Mouse (Mus musculus) heart, embryonic 14.5 days (tissue): Measurements from ENCODE around the gene Slc9b2. TPM values are rescaled to one million over a fixed set of nuclear protein-coding genes. Genes with fewer than 3 reads are reported as not detected.
A peak's percentile ranks its signal among the peaks of the same experiment; 100 is the strongest.

Experiments
- ATAC-seq: fragments of 200-750 bp; cut with Nextera tagmentation; 2 replicates; pipeline ENCODE4 v1.8.0; 2017; ENCODE audit warnings: low read depth, moderate TSS enrichment; ENCODE audit not compliant: insufficient number of reproducible peaks, insufficient read depth, low FRiP score
- H3K27ac ChIP-seq, 2 experiments: fragments of 200-500 bp in 1 of 2; fragments of 300-500 bp in 1 of 2; sonication (generic) in 1 of 2; replicated peaks in 1 of 2; 2 replicates each; pipeline ENCODE4 v1.5.1; 2012 to 2014; ENCODE audit warnings: low read depth in 2 of 2, low read length in 2 of 2, control low read depth in 1 of 2, mild to moderate bottlenecking in 1 of 2, mixed read lengths in 1 of 2; ENCODE audit not compliant: control insufficient read depth in 1 of 2, insufficient read depth in 1 of 2
- H3K27me3 ChIP-seq: fragments of 300-500 bp; sonication (generic); 2 replicates; pipeline ENCODE4 v1.6.1; 2014; ENCODE audit warnings: mild to moderate bottlenecking, low read length, control low read depth; ENCODE audit not compliant: control insufficient read depth, insufficient read depth
- H3K36me3 ChIP-seq: fragments of 300-500 bp; sonication (generic); 2 replicates; pipeline ENCODE4 v1.6.1; 2014; ENCODE audit warnings: mild to moderate bottlenecking, control low read depth, low read length, mixed read lengths; ENCODE audit not compliant: control insufficient read depth, insufficient read depth
- H3K4me1 ChIP-seq, 2 experiments: fragments of 200-500 bp in 1 of 2; fragments of 300-500 bp in 1 of 2; sonication (generic) in 1 of 2; 2 replicates each; pipeline ENCODE4 v1.6.1; 2012 to 2014; ENCODE audit warnings: low read length in 2 of 2, control low read depth in 1 of 2, mixed read lengths in 1 of 2; ENCODE audit not compliant: control insufficient read depth in 2 of 2, insufficient read depth in 2 of 2
- H3K4me2 ChIP-seq: fragments of 300-500 bp; sonication (generic); 2 replicates; pipeline ENCODE4 v1.6.1; 2014; ENCODE audit warnings: mild to moderate bottlenecking, low read length
- H3K4me3 ChIP-seq, 2 experiments: fragments of 200-500 bp in 1 of 2; fragments of 300-500 bp in 1 of 2; sonication (generic) in 1 of 2; 2 replicates each; pipeline ENCODE4 v1.5.1; 2012 to 2014; ENCODE audit warnings: low read length in 2 of 2, mild to moderate bottlenecking in 2 of 2, control low read depth in 1 of 2, low read depth in 1 of 2, moderate library complexity in 1 of 2; ENCODE audit not compliant: control insufficient read depth in 1 of 2, insufficient read depth in 1 of 2
- H3K9ac ChIP-seq: fragments of 300-500 bp; sonication (generic); 2 replicates; pipeline ENCODE4 v1.6.1; 2014; ENCODE audit warnings: mild to moderate bottlenecking, low read length
- H3K9me3 ChIP-seq: fragments of 300-500 bp; sonication (generic); 2 replicates; pipeline ENCODE4 v1.6.1; 2016; ENCODE audit warnings: low read length, control low read depth; ENCODE audit not compliant: control insufficient read depth
- WGBS: fragments of 180-500 bp; shearing (Covaris S2); extraction: QIAGEN DNeasy Blood & Tissue Kit; methylation state at CpG from one replicate; pipeline ENCODE4 v1.1.7; 2014; 5-methylcytosine and 5-hydroxymethylcytosine counted together
- polyA plus RNA-seq: library from polyadenylated mRNA; unstranded; fragments of >200 nt; fragmentation: Nextera tagmentation; extraction: Ambion mirVana; gene quantifications from 2 replicates; pipeline ENCODE4 v1.2.1, GENCODE M21; 2014

Slc9b2 gene
- polyA plus RNA-seq, 1 experiment from 2014 or later, result 0.51 TPM

DNA sequence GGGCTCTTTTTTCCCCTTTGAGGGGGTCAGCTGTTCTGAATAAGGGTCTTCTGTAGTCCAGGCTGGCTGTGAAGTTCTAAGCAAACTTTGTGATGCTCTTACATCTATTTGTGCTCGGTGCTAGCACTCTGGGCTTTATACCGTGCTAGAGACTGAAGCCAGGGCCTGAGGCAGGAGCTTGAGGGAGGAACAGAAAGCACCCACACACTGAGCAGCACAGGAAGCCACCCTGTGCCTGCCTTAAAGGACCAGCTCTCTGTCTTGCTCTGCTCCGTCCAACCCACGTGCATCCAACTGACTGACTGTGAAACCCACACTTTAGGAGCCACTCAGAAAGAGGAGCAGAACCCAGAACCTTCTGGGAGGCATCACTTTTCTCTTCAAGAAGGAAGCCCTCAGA is 27.3 kb upstream of the Slc9b2 start:
- H3K9ac ChIP-seq, result no peak overlapping the region
- no peak overlapping the region for H3K4me2 ChIP-seq
- H3K4me3 ChIP-seq, result no peak overlapping the region
- no peaks in the 10 kb centered on the region for H3K4me1 ChIP-seq
- H3K9me3 ChIP-seq, result no peaks in the 10 kb centered on the region
- WGBS, result 81% methylated on average over 4 of the region's 4 CpGs
- H3K27ac ChIP-seq, result no peak overlapping the region
- no peaks in the 10 kb centered on the region for H3K36me3 ChIP-seq
- no peak for ATAC-seq
- no peaks in the 10 kb centered on the region for H3K27me3 ChIP-seq

DNA sequence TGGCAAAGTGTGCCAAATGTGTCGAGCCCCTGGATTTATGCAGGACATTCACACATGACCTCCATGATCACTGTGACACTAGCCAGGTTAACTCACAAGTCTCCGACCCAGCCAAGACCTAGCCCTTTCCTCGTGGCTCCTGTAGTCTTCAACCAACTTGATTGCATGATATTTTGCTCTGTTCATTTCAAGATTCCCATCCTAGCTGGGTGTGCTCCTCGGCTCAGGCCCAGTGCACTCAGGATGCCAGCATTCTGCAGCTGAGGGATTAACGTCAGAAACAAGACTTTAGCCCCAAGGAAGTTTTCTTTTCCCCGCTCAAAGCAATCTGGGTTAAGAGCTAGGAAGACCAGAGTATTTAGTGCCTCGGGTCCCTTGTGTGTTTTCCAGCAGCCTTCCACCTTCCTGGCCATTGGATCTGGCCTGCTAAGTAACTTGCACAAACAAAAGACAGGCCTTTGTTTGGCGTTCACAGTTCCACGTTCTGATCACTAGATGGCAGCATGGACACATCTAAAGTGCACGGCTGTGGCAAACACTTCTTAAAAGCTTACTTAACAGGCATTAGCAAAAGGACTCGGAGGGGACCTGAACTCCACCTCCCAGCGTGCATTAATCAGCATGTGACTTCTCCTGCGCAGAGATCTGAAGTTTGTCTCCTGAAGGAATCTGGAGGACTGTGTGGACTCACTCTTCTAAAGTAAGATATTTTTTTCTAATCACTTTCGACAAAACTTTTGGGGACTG is 26.7 kb upstream of the Slc9b2 start, which contains the start of gene Bdh2:
Gene Bdh2, plus strand, starts transcription at position 553 of the 747 bp plus-strand sequence.
- WGBS, result 25% methylated on average over 14 of the region's 14 CpGs
- H3K4me3 ChIP-seq, result peak within 1 kb of the TSS in 1 of 2 experiments; percentile 2; a peak in 1 of 4 replicates
- ATAC-seq, result no peak
- H3K27ac ChIP-seq, result no peak within 1 kb of the TSS
- no peaks in the 10 kb centered on the region for H3K27me3 ChIP-seq
- no peaks in the 10 kb centered on the region for H3K4me1 ChIP-seq
- no peaks in the 10 kb centered on the region for H3K36me3 ChIP-seq
- H3K4me2 ChIP-seq, result peak within 1 kb of the TSS; percentile 35
- H3K9ac ChIP-seq, result 0 out of 2 replicates have a peak within 1 kb of the TSS, but pooled peaks have one; percentile 25
- no peaks in the 10 kb centered on the region for H3K9me3 ChIP-seq

DNA sequence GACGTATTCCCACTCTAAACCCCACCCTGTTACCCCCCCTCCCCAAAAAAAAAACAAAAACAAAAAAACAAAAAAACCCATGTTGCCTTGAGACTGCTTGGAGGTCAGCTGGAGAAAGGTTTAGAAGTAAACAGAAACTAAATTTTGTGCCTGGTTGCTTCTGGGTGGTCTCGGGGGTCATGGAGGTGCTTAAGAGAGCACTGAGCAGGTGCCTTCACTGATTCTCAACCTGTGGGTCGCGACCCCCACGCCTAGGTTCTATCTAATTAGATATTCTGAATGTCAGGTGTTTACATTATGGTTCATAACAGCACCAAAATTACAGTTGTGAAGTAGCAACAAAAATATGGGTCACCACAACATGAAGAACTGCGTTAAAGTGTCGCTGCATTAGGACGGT is 25.8 kb upstream of the Slc9b2 start:
- no peaks in the 10 kb centered on the region for H3K36me3 ChIP-seq
- 84% methylated on average over 8 of the region's 8 CpGs for WGBS

DNA sequence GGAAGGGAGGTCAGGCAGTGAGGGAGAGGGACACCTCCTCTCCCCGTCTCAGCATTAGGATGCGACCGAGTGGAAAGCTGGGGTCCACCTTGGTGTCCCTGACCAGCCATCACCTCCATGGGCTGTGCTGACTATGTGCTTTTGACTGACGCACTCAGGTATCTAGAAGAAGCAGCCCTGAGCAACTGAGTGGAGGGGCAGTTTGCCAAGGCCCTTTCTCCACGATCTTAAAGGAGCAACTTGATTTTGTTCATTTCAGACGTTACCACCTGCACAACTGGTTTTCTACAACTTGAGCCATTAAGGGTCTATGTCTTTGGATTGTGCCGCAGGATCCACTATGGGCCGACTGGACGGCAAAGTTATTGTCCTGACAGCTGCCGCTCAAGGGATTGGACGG is 22.2 kb upstream of the Slc9b2 start:
- Histone ChIP-seq H3K4me2 (no peak overlapping the region), H3K4me3 (no peak overlapping the region), H3K4me1 (no peaks in the 10 kb centered on the region), H3K9me3 (no peaks in the 10 kb centered on the region), H3K9ac (no peak overlapping the region), H3K27ac (no peak overlapping the region), H3K36me3 (no peaks in the 10 kb centered on the region), H3K27me3 (no peaks in the 10 kb centered on the region)
- WGBS, result 83% methylated on average over 11 of the region's 11 CpGs
- ATAC-seq, result no peak

More for the DNA sequence above, 25.8 kb upstream of the Slc9b2 start:
- Histone ChIP-seq H3K27me3 (no peaks in the 10 kb centered on the region), H3K4me1 (no peaks in the 10 kb centered on the region), H3K4me3 (no peak overlapping the region), H3K9ac (no peak overlapping the region), H3K9me3 (no peaks in the 10 kb centered on the region), H3K27ac (no peak overlapping the region), H3K4me2 (no peak overlapping the region)
- no peak for ATAC-seq

DNA sequence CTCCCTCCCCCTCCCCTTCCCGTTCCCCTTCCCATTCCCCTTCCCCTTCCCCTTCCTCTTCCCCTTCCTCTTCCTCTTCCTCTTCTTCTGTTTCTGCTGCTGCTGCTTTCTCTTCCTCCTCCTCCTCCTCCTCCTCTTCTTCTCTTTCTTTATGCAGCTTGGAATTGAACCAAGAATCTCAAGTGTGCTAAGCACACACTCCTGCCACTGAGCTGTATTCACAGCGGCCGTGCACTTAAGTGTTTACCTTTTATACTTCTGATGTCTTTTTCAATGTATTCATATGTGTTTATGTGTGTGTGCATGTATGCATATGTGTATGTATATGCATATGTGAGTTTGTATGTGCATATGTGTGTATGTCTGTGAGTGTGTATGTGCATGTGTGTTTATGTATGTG is 21.7 kb upstream of the Slc9b2 start:
- H3K4me3 ChIP-seq, result no peak overlapping the region

DNA sequence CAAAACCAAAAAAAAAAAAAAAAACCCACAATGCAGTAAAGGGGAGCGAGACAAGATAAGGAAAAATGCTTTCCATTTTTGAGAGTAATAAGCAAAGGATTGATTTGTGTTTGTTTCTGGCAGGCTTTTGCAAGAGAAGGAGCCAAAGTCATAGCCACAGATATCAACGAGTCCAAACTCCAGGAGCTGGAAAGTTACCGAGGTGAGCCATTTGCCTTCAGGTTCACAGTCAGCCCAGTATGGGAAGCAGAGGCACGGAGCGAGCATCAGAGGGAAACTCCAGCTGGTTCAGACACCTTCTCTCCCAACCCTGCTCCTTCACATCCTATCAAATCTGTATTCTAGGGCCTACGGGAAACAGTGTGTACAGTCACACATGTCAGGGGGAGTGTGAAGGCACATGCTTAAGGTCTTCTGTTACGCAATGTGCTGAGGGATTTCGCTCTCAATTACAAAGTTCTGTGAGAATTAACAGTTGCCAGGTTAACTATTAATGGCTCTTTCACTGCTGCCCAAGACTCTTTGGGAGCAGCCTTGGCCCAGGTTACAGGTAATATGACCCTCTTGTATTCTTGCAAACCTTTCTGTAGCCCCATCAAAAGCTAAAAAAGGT is 19.3 kb upstream of the Slc9b2 start:
- no peak overlapping the region for H3K27ac ChIP-seq
- H3K27me3 ChIP-seq, result no peaks in the 10 kb centered on the region
- no peaks in the 10 kb centered on the region for H3K4me1 ChIP-seq
- no peak overlapping the region for H3K9ac ChIP-seq
- H3K4me2 ChIP-seq, result no peak overlapping the region
- no peaks in the 10 kb centered on the region for H3K9me3 ChIP-seq
- no peaks in the 10 kb centered on the region for H3K36me3 ChIP-seq
- 77% methylated on average over 8 of the region's 8 CpGs for WGBS
- ATAC-seq, result no peak
- no peak overlapping the region for H3K4me3 ChIP-seq

More for the DNA sequence above, 21.7 kb upstream of the Slc9b2 start:
- Histone ChIP-seq H3K4me2 (no peak overlapping the region), H3K4me1 (no peaks in the 10 kb centered on the region), H3K36me3 (no peaks in the 10 kb centered on the region), H3K9ac (no peak overlapping the region), H3K9me3 (no peaks in the 10 kb centered on the region), H3K27ac (no peak overlapping the region), H3K27me3 (no peaks in the 10 kb centered on the region)
- whole genome bisulfite sequencing, result 53% methylated on average over 3 of the region's 3 CpGs
- no peak for ATAC-seq

DNA sequence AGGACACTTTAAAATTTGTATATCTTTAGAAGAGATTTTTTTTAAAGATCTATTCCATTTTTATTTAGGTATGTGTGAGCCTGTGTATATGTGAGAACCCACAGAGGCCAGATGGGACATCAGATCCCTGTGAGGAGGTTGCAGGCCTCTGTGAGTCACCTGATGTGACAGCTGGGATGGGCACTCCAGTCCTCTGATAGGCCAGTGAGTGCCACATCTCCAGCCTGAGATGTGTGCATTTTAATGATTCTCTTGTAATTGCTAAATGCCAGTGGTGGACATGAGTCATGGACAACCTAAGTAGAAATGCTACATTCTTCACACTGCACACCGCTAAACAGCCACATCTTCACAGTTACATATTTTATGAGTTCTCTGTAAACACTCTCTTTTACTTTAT is 18.4 kb upstream of the Slc9b2 start:
- Histone ChIP-seq H3K27ac (no peak overlapping the region), H3K36me3 (no peaks in the 10 kb centered on the region), H3K4me3 (no peak overlapping the region), H3K27me3 (no peaks in the 10 kb centered on the region), H3K9me3 (no peaks in the 10 kb centered on the region), H3K4me1 (peaks cover 4% of the 10 kb centered on the region in 2 experiments; a peak in 3 of 4 replicates), H3K4me2 (no peak overlapping the region), H3K9ac (no peak overlapping the region)
- 86% methylated on average over 1 of the region's 1 CpGs for WGBS
- ATAC-seq, result no peak
